Mouse (Mus musculus) mesoderm, embryonic 11.5 days (tissue): ENCODE measurements at regions not wholly inside any gene's neighbourhood (a gene's known extent, or its start where the extent isn't known, plus 50 kb on each side); places are given as distances from the start of the nearest gene placed in this dataset.

Source experiments
- DNase-seq: peaks from one replicate; pipeline ENCODE4 v3.0.0-alpha.2; 2012; ENCODE audit warnings: low read depth, low spot score

- no peak for DNase-seq
These were observed 146.4 kb downstream of the Fndc1 start for GRCm38 (mm10) chr17:7680658-7681057.

- DNase-seq: no peak
These were observed 147.3 kb downstream of the Fndc1 start for GRCm38 (mm10) chr17:7679786-7680185.

GRCm38 (mm10) chr17:7678898-7679297 is 148.2 kb downstream of the Fndc1 start:
- DNase-seq: no peak

GRCm38 (mm10) chr17:7677796-7678195 is 149.3 kb downstream of the Fndc1 start:
- no peak for DNase-seq

GRCm38 (mm10) chr17:7677301-7677700 is 149.8 kb downstream of the Fndc1 start:
- no peak for DNase-seq

GRCm38 (mm10) chr17:7676776-7677175 is 150.3 kb downstream of the Fndc1 start:
- DNase-seq: no peak

GRCm38 (mm10) chr17:7674511-7674910 is 152.6 kb downstream of the Fndc1 start:
- no peak for DNase-seq

- DNase-seq: no peak
These were observed 159.3 kb downstream of the Fndc1 start for GRCm38 (mm10) chr17:7667826-7668225.

GRCm38 (mm10) chr17:7666781-7667398 is 160.2 kb downstream of the Fndc1 start:
- DNase-seq: no peak

- no peak for DNase-seq
These were observed 160.9 kb downstream of the Fndc1 start for GRCm38 (mm10) chr17:7666207-7666606.

GRCm38 (mm10) chr17:7665686-7666085 is 161.4 kb downstream of the Fndc1 start:
- DNase-seq: peak; percentile 27

- no peak for DNase-seq
These were observed 162.9 kb downstream of the Fndc1 start for GRCm38 (mm10) chr17:7663896-7664880.

GRCm38 (mm10) chr17:7656503-7656902 is 170.6 kb downstream of the Fndc1 start:
- DNase-seq: peak; percentile 16

- DNase-seq: no peak
These were observed 171.1 kb downstream of the Fndc1 start for GRCm38 (mm10) chr17:7655966-7656365.

GRCm38 (mm10) chr17:7654064-7654564 is 173.0 kb downstream of the Fndc1 start:
- DNase-seq: no peak

GRCm38 (mm10) chr17:7652037-7652436 is 175.1 kb downstream of the Fndc1 start:
- no peak for DNase-seq

- no peak for DNase-seq
These were observed 176.7 kb downstream of the Fndc1 start for GRCm38 (mm10) chr17:7650417-7650816.

- DNase-seq: no peak
These were observed 182.1 kb downstream of the Fndc1 start for GRCm38 (mm10) chr17:7644857-7645481.

GRCm38 (mm10) chr17:7643640-7644039 is 183.5 kb downstream of the Fndc1 start:
- DNase-seq: no peak

GRCm38 (mm10) chr17:7642442-7642887 is 184.6 kb downstream of the Fndc1 start:
- DNase-seq: peak; percentile 35

- DNase-seq: no peak
These were observed 192.8 kb downstream of the Fndc1 start for GRCm38 (mm10) chr17:7634291-7634664.
